In the genomic region with DNA sequence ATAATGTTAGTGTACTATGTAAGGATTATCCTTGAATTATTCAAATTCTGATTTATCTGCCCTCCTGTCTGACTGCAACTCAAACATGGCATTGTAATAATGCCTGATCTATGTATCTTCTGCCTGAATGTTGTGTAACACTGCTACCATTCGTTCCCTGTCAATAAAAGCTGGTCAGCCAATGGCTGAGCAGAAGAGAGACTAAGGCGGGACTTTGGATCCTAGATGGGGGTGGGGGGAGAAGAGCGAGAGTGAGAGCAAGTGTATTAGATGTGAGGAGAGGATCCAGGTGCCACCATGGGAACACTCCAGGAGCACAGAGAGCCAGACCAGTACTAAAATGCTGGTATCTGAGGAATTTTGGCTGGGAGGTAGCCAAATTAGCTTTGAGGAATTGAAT, we compare ENCODE assay signal across 23 mouse cellular contexts. TPM values are rescaled to one million over a fixed set of nuclear protein-coding genes. Genes with fewer than 3 reads are reported as not detected.
A peak's percentile ranks its signal among the peaks of the same experiment; 100 is the strongest.
DNase-seq lines count a peak whose midpoint lies in the region; ATAC-seq and TF ChIP-seq lines count a peak whose summit lies in the region.
"Had no signal": no experiment of that assay in that cellular context is flagged by ENCODE, and none has a peak within 500 bp of the region (broad histone marks: within the 10 kb centered on the region; RNA-seq: fewer than 3 reads in every experiment).

No protein-coding gene starts in this region.

- no peaks in the 10 kb centered on the region for H3K4me1 ChIP-seq in kidney, embryonic 16.5 days (ENCODE audit: insufficient read depth, low read length)
- H3K4me1 ChIP-seq in G1E (ENCODE audit: insufficient read depth, low read depth, low read length), result peaks cover 28% of the 10 kb centered on the region
- peaks cover 13% of the 10 kb centered on the region in 2 experiments for H3K4me1 ChIP-seq in liver, embryonic 14.5 days (replicated peaks; ENCODE audit: control insufficient read depth in 2 of 2, insufficient read depth in 2 of 2, low read length in 1 of 2)
- H3K4me1 ChIP-seq: limb, embryonic 13.5 days; midbrain, embryonic 13.5 days had no signal

- H3K36me3 ChIP-seq in kidney, embryonic 16.5 days (ENCODE audit: insufficient read depth, low read length), result no peaks in the 10 kb centered on the region
- no peaks in the 10 kb centered on the region for H3K36me3 ChIP-seq in G1E (replicated peaks)
- no peaks in the 10 kb centered on the region for H3K36me3 ChIP-seq in liver, embryonic 14.5 days (replicated peaks; ENCODE audit: control insufficient read depth, insufficient read depth, low read depth)
- H3K36me3 ChIP-seq: embryonic facial prominence, embryonic 12.5 days; limb, embryonic 13.5 days; midbrain, embryonic 13.5 days had no signal

- H3K4me2 ChIP-seq in kidney, embryonic 16.5 days (replicated peaks; ENCODE audit: low read depth, low read length), result no peak overlapping the region
- peak overlapping the region; percentile 24 for H3K4me2 ChIP-seq in liver, embryonic 14.5 days (ENCODE audit: low read depth)
- H3K4me2 ChIP-seq: embryonic facial prominence, embryonic 12.5 days; limb, embryonic 13.5 days; midbrain, embryonic 13.5 days had no signal

- no peaks in the 10 kb centered on the region for H3K27me3 ChIP-seq in kidney, embryonic 16.5 days (ENCODE audit: insufficient read depth, low read length)
- no peaks in the 10 kb centered on the region for H3K27me3 ChIP-seq in G1E (ENCODE audit: insufficient read depth, low read length)
- no peaks in the 10 kb centered on the region for H3K27me3 ChIP-seq in liver, embryonic 14.5 days (ENCODE audit: control insufficient read depth, insufficient read depth, low read length)
- H3K27me3 ChIP-seq: embryonic facial prominence, embryonic 12.5 days; limb, embryonic 13.5 days; midbrain, embryonic 13.5 days; Patski had no signal

- TF ChIP-seq EP300 in liver, embryonic 14.5 days (IDR thresholded peaks at IDR 0.05; ENCODE audit: low read depth), result no peak

- H3K9me3 ChIP-seq in kidney, embryonic 16.5 days (ENCODE audit: low read length), result no peaks in the 10 kb centered on the region
- no peaks in the 10 kb centered on the region for H3K9me3 ChIP-seq in G1E (replicated peaks)
- no peaks in the 10 kb centered on the region for H3K9me3 ChIP-seq in liver, embryonic 14.5 days (ENCODE audit: control insufficient read depth, low read length)
- H3K9me3 ChIP-seq: embryonic facial prominence, embryonic 12.5 days; limb, embryonic 13.5 days; midbrain, embryonic 13.5 days had no signal

- no peak overlapping the region for H3K27ac ChIP-seq in kidney, embryonic 16.5 days (ENCODE audit: low read length)
- H3K27ac ChIP-seq in liver, embryonic 14.5 days, result no peak overlapping the region
- H3K27ac ChIP-seq: embryonic facial prominence, embryonic 12.5 days; heart, adult 2 months; hindbrain, postnatal 0 days; midbrain, embryonic 13.5 days had no signal

- WGBS in kidney, embryonic 16.5 days, result 85% methylated on average over 3 of the region's 3 CpGs
- 50% methylated on average over 3 of the region's 3 CpGs for WGBS in liver, embryonic 14.5 days (ENCODE audit: insufficient replicate concordance)

- intact Hi-C loops in left cerebral cortex, postnatal 14 days (cut with DNase I), result no loop called here

- TF ChIP-seq CTCF in G1E (IDR thresholded peaks at IDR 0.05; ENCODE audit: low read depth, low read length), result no peak
- TF ChIP-seq CTCF in liver, embryonic 14.5 days (IDR thresholded peaks at IDR 0.05; ENCODE audit: low read depth), result no peak

- ATAC-seq in kidney, embryonic 16.5 days (ENCODE audit: low FRiP score, low TSS enrichment), result no peak
- ATAC-seq in G1E (ENCODE audit: extremely low read depth, insufficient number of reproducible peaks, low FRiP score, poor library complexity, severe bottlenecking), result peak; percentile 42; the same call in 1 of the 2 replicates
- peak; percentile 64; the same call in 1 of the 2 replicates for ATAC-seq in liver, embryonic 14.5 days (ENCODE audit: insufficient read depth)
- ATAC-seq: forebrain, embryonic 14.5 days; hindbrain, postnatal 0 days; lung, postnatal 0 days; midbrain, embryonic 13.5 days; Patski had no signal

- DNase-seq in kidney, postnatal 25 days, result peak; percentile 9 to 41
- no peak for DNase-seq in G1E (ENCODE audit: low spot score)
- peak; percentile 27 for DNase-seq in adipocyte (ENCODE audit: low spot score)
- peak in 2 of 3 experiments; percentile 30 to 41 for DNase-seq in liver, embryonic 14.5 days (ENCODE audit: low read depth in 3 of 3, low spot score in 3 of 3)
- no peak for DNase-seq in MN1 (ENCODE audit: low spot score)
- DNase-seq in left cerebral cortex, postnatal 14 days (ENCODE audit: low spot score in 2 of 2), result no peak
- DNase-seq: adrenal gland, postnatal 36 days; cerebellum, adult 2 months; gastrocnemius, postnatal 14 days; heart, adult 2 months; heart, postnatal 4 days; kidney, adult 11 months had no signal

- H3K4me3 ChIP-seq in kidney, embryonic 16.5 days (ENCODE audit: low read length), result no peak overlapping the region
- no peak overlapping the region; the same call in 1 of the 2 replicates for H3K4me3 ChIP-seq in G1E (ENCODE audit: low read depth, low read length)
- H3K4me3 ChIP-seq in liver, embryonic 14.5 days (ENCODE audit: insufficient read depth in 1 of 2, low read depth in 2 of 2, low read length in 2 of 2), result no peak overlapping the region
- H3K4me3 ChIP-seq: embryonic facial prominence, embryonic 12.5 days; erythroblast, embryonic 14.5 days; heart, adult 2 months; limb, embryonic 13.5 days; midbrain, embryonic 13.5 days had no signal

- H3K9ac ChIP-seq in kidney, embryonic 16.5 days (replicated peaks; ENCODE audit: low read length), result no peak overlapping the region
- no peak overlapping the region for H3K9ac ChIP-seq in liver, embryonic 14.5 days (replicated peaks)
- H3K9ac ChIP-seq: embryonic facial prominence, embryonic 12.5 days; limb, embryonic 13.5 days; midbrain, embryonic 13.5 days had no signal

RNA-seq across cellular contexts. Expression of a gene that starts 11.9 kb away (rescaled TPM):
- polyA plus RNA-seq in kidney, embryonic 16.5 days (2015; fragmentation: Nextera tagmentation; extraction: Ambion mirVana), result 1.0 and 2.0 TPM in 2 replicates
- total RNA-seq in G1E (2014; fragmentation: Nextera tagmentation) (not detected in 2 replicates), G1E (2017) (0.05 TPM in 1 of 2 replicates, not detected in the other)
- polyA plus RNA-seq in G1E (2012), result not detected in 2 replicates
- not detected in 2 replicates for polyA plus RNA-seq in liver, embryonic 14.5 days (2012; rRNA removed)
- polyA plus RNA-seq in liver, embryonic 14.5 days (2014; fragmentation: Nextera tagmentation; extraction: Ambion mirVana), result 0.18 TPM in 2 replicates
- total RNA-seq in left cerebral cortex, postnatal 14 days (2021), result 1 to 10 TPM; 1.5 to 1.9 TPM
- polyA plus RNA-seq: erythroblast, embryonic 14.5 days; large intestine, adult 2 months had no signal

RNA-seq across cellular contexts. Expression of a gene that starts 26.1 kb away (rescaled TPM):
- 16.0 and 19.9 TPM in 2 replicates for polyA plus RNA-seq in kidney, embryonic 16.5 days (2015; fragmentation: Nextera tagmentation; extraction: Ambion mirVana)
- total RNA-seq in G1E (2014; fragmentation: Nextera tagmentation), result not detected in 2 replicates
- 0.06 TPM in 1 of 2 replicates, not detected in the other for total RNA-seq in G1E (2017)
- not detected in 2 replicates for polyA plus RNA-seq in G1E (2012)
- polyA plus RNA-seq in liver, embryonic 14.5 days (2012; rRNA removed), result 0.10 and 0.17 TPM in 2 replicates
- 0.35 and 0.44 TPM in 2 replicates for polyA plus RNA-seq in liver, embryonic 14.5 days (2014; fragmentation: Nextera tagmentation; extraction: Ambion mirVana)
- 1 to 10 TPM; 1.4 to 1.9 TPM for total RNA-seq in left cerebral cortex, postnatal 14 days (2021)
- total RNA-seq: megakaryocyte progenitor cell, adult 5-6 weeks had no signal
- polyA plus RNA-seq: erythroblast, embryonic 14.5 days; Patski had no signal

RNA-seq across cellular contexts. Expression of a gene that starts 37.5 kb away (rescaled TPM):
- 54.9 and 59.1 TPM in 2 replicates for polyA plus RNA-seq in kidney, embryonic 16.5 days (2015; fragmentation: Nextera tagmentation; extraction: Ambion mirVana)
- total RNA-seq in G1E (2014; fragmentation: Nextera tagmentation) (not detected in 2 replicates), G1E (2017) (0.05 and 0.12 TPM in 2 replicates)
- polyA plus RNA-seq in G1E (2012), result not detected in 2 replicates
- 0.35 and 0.49 TPM in 2 replicates for polyA plus RNA-seq in liver, embryonic 14.5 days (2012; rRNA removed)
- 1.1 and 1.5 TPM in 2 replicates for polyA plus RNA-seq in liver, embryonic 14.5 days (2014; fragmentation: Nextera tagmentation; extraction: Ambion mirVana)
- 1 to 10 TPM; 5.4 to 7.3 TPM for total RNA-seq in left cerebral cortex, postnatal 14 days (2021)
- total RNA-seq: megakaryocyte progenitor cell, adult 5-6 weeks had no signal
- polyA plus RNA-seq: erythroblast, embryonic 14.5 days had no signal

Comparison
In these comparisons a context has a peak if more than half of its experiments do, and no peak if none do; other contexts are left out.
1. DNase-seq: peak in kidney, postnatal 25 days (2 of 2), adipocyte (single experiment) and liver, embryonic 14.5 days (2 of 3); none in G1E (single experiment), MN1 (single experiment) and left cerebral cortex, postnatal 14 days (0 of 2).
2. RNA of a gene that starts 26.1 kb away (polyA plus RNA-seq): 16.0 to 19.9 TPM in kidney, embryonic 16.5 days; 0.10 to 0.44 TPM in liver, embryonic 14.5 days and not detected in G1E; every median in the first group is over 10 times any median in the second.
3. RNA of a gene that starts 37.5 kb away (polyA plus RNA-seq): 54.9 to 59.1 TPM in kidney, embryonic 16.5 days; 0.35 to 1.5 TPM in liver, embryonic 14.5 days and not detected in G1E; every median in the first group is over 10 times any median in the second.